Mouse (Mus musculus): ENCODE measurements around the gene Akr1c14. TPM values are rescaled to one million over a fixed set of nuclear protein-coding genes. Genes with fewer than 3 reads are reported as not detected.
A peak's percentile ranks its signal among the peaks of the same experiment; 100 is the strongest.

Akr1c14 gene
- polyA plus RNA-seq, 1 experiment, result 0.05 TPM

- Histone ChIP-seq H3K4me3 (ENCODE audit: insufficient read depth, poor library complexity, severe bottlenecking) (no peak overlapping the region), H3K79me2 (ENCODE audit: control insufficient read depth, insufficient read depth) (no peaks in the 10 kb centered on the region), H3K36me3 (ENCODE audit: control insufficient read depth, insufficient read depth) (no peaks in the 10 kb centered on the region), H3K27me3 (ENCODE audit: control insufficient read depth, insufficient read depth, insufficient read length) (no peaks in the 10 kb centered on the region), H3K79me3 (ENCODE audit: low read depth) (no peaks in the 10 kb centered on the region), H3ac (ENCODE audit: control insufficient read depth, insufficient read length, low read depth) (no peak overlapping the region)
- TF ChIP-seq CEBPB (IDR thresholded peaks at IDR 0.05; ENCODE audit: low read depth) (no peak), MYOD1 (IDR thresholded peaks at IDR 0.05; ENCODE audit: control insufficient read depth, insufficient read length, low read depth) (no peak), USF1 (IDR thresholded peaks at IDR 0.05; ENCODE audit: low read depth) (no peak), CTCF (IDR thresholded peaks at IDR 0.05; ENCODE audit: control insufficient read depth, insufficient read depth, insufficient read length) (no peak)
Observed at GRCm38 (mm10) chr13:4079876-4080275, 31.1 kb downstream of the Akr1c14 start.

DNA sequence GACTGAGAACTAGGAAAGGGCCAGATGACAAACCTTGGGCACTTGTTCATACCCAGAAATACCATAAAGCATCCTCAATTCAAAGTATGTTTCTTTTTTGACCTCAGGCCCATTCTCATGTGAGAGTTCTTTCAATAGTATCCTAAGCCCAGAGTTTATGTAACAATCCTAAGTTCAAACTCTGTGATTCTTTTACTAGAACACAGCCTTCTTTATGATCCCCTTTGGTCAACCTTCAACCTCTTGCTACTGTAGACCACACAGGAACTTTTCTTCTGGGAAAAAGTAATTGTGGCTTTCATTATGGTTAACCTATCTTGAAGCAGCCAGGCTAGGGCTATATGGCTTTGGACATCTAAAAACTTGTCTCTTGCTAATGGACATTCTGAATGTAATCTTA, 52.9 kb downstream of the Akr1c14 start:
- Histone ChIP-seq H3K27me3 (ENCODE audit: control insufficient read depth, insufficient read depth, insufficient read length) (no peaks in the 10 kb centered on the region), H3ac (ENCODE audit: control insufficient read depth, insufficient read length, low read depth) (no peak overlapping the region), H3K79me3 (ENCODE audit: low read depth) (no peaks in the 10 kb centered on the region), H3K36me3 (ENCODE audit: control insufficient read depth, insufficient read depth) (no peaks in the 10 kb centered on the region), H3K4me3 (ENCODE audit: insufficient read depth, poor library complexity, severe bottlenecking) (no peak overlapping the region), H3K79me2 (ENCODE audit: control insufficient read depth, insufficient read depth) (no peaks in the 10 kb centered on the region)
- TF ChIP-seq USF1 (IDR thresholded peaks at IDR 0.05; ENCODE audit: low read depth) (no peak), MAX (IDR thresholded peaks at IDR 0.05) (no peak), MYOG (IDR thresholded peaks at IDR 0.05; ENCODE audit: control insufficient read depth, extremely low read depth, insufficient read length) (no peak), FOSL1 (IDR thresholded peaks at IDR 0.05; ENCODE audit: insufficient read depth, low read length, poor library complexity, severe bottlenecking) (no peak), CEBPB (IDR thresholded peaks at IDR 0.05; ENCODE audit: low read depth) (no peak), CTCF (IDR thresholded peaks at IDR 0.05; ENCODE audit: control insufficient read depth, insufficient read depth, insufficient read length) (no peak), MYOD1 (IDR thresholded peaks at IDR 0.05; ENCODE audit: control insufficient read depth, insufficient read length, low read depth) (no peak)

- no peaks in the 10 kb centered on the region for H3K79me2 ChIP-seq (ENCODE audit: control insufficient read depth, insufficient read depth)
- no peaks in the 10 kb centered on the region for H3K36me3 ChIP-seq (ENCODE audit: control insufficient read depth, insufficient read depth)
- no peaks in the 10 kb centered on the region for H3K79me3 ChIP-seq (ENCODE audit: low read depth)
- H3K27me3 ChIP-seq (ENCODE audit: control insufficient read depth, insufficient read depth, insufficient read length), result no peaks in the 10 kb centered on the region
- H3ac ChIP-seq (ENCODE audit: control insufficient read depth, insufficient read length, low read depth), result no peak overlapping the region
- no peak overlapping the region for H3K4me3 ChIP-seq (ENCODE audit: insufficient read depth, poor library complexity, severe bottlenecking)
- TF ChIP-seq MYOD1 (IDR thresholded peaks at IDR 0.05; ENCODE audit: control insufficient read depth, insufficient read length, low read depth) (no peak), MAX (IDR thresholded peaks at IDR 0.05) (no peak), FOSL1 (IDR thresholded peaks at IDR 0.05; ENCODE audit: insufficient read depth, low read length, poor library complexity, severe bottlenecking) (no peak), MYOG (IDR thresholded peaks at IDR 0.05; ENCODE audit: control insufficient read depth, extremely low read depth, insufficient read length) (no peak), CEBPB (IDR thresholded peaks at IDR 0.05; ENCODE audit: low read depth) (no peak), USF1 (IDR thresholded peaks at IDR 0.05; ENCODE audit: low read depth) (no peak), CTCF (IDR thresholded peaks at IDR 0.05; ENCODE audit: control insufficient read depth, insufficient read depth, insufficient read length) (no peak)
Observed at GRCm38 (mm10) chr13:4102721-4103120, 53.9 kb downstream of the Akr1c14 start.

DNA sequence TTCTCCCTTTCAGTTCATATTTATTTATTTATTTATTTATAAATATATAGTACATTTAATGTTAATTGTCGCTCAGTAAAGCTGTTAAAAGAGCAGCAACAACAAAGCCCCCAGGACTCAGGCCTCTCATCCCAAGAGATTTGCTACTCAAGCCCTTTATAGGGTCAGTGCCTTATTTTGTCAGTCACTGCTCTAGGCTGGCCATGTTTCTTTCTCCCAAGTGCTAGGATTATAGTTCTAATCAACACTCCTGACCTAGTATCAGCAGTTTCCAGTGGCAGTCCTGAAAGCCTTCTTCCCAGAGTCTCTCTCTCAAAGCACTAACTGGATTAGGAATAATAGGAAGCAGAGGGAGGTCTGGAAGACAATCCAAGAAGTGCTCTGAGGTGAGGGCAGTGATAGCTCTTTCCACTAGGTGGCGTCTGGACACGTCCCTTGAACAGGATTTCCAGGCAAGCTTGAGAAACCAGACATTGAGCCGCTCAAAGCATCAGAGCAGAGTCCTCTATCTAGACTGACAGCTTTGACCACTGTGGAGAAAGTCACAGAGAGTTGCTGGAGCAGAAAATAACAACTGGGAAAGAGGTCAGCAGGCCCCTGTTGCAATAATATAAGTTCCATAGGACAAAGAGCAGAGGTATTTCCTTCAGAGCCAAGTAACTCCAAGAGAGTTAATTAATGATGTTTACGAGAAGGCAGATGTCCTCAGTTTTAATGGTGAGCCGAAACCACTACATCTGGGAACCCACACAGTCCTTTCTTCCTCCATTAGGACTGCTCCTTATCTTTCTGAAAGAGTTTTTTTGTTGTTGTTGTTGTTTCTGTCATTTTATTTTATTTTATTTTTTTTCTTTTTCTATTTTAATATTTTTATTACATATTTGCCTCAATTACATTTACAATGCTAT, 61.7 kb downstream of the Akr1c14 start:
- Histone ChIP-seq H3K4me3 (ENCODE audit: insufficient read depth, poor library complexity, severe bottlenecking) (no peak overlapping the region), H3K79me3 (ENCODE audit: low read depth) (no peaks in the 10 kb centered on the region), H3ac (ENCODE audit: control insufficient read depth, insufficient read length, low read depth) (no peak overlapping the region), H3K79me2 (ENCODE audit: control insufficient read depth, insufficient read depth) (no peaks in the 10 kb centered on the region), H3K36me3 (ENCODE audit: control insufficient read depth, insufficient read depth) (no peaks in the 10 kb centered on the region), H3K27me3 (ENCODE audit: control insufficient read depth, insufficient read depth, insufficient read length) (no peaks in the 10 kb centered on the region)
- TF ChIP-seq USF1 (IDR thresholded peaks at IDR 0.05; ENCODE audit: low read depth), result no peak
- TF ChIP-seq CTCF (IDR thresholded peaks at IDR 0.05; ENCODE audit: control insufficient read depth, insufficient read depth, insufficient read length), result peak; percentile 59

- H3ac ChIP-seq (ENCODE audit: control insufficient read depth, insufficient read length, low read depth), result no peak overlapping the region
- no peaks in the 10 kb centered on the region for H3K36me3 ChIP-seq (ENCODE audit: control insufficient read depth, insufficient read depth)
- no peaks in the 10 kb centered on the region for H3K79me3 ChIP-seq (ENCODE audit: low read depth)
- H3K4me3 ChIP-seq (ENCODE audit: insufficient read depth, poor library complexity, severe bottlenecking), result no peak overlapping the region
- no peaks in the 10 kb centered on the region for H3K27me3 ChIP-seq (ENCODE audit: control insufficient read depth, insufficient read depth, insufficient read length)
- TF ChIP-seq FOSL1 (IDR thresholded peaks at IDR 0.05; ENCODE audit: insufficient read depth, low read length, poor library complexity, severe bottlenecking), result no peak
- no peak for TF ChIP-seq CEBPB (IDR thresholded peaks at IDR 0.05; ENCODE audit: low read depth)
- no peak for TF ChIP-seq MYOG (IDR thresholded peaks at IDR 0.05; ENCODE audit: control insufficient read depth, extremely low read depth, insufficient read length)
- no peak for TF ChIP-seq USF1 (IDR thresholded peaks at IDR 0.05; ENCODE audit: low read depth)
- TF ChIP-seq MAX (IDR thresholded peaks at IDR 0.05), result no peak
- no peak for TF ChIP-seq MYOD1 (IDR thresholded peaks at IDR 0.05; ENCODE audit: control insufficient read depth, insufficient read length, low read depth)
- TF ChIP-seq CTCF (IDR thresholded peaks at IDR 0.05; ENCODE audit: control insufficient read depth, insufficient read depth, insufficient read length), result no peak
- no peaks in the 10 kb centered on the region for H3K79me2 ChIP-seq (ENCODE audit: control insufficient read depth, insufficient read depth)
Observed at GRCm38 (mm10) chr13:4119181-4119904, 70.5 kb downstream of the Akr1c14 start.
